Comparison of ENCODE assay signal across 8 mouse cellular contexts in genomic region chr5:24674238-24674637, GRCm38 (mm10). TPM values are rescaled to one million over a fixed set of nuclear protein-coding genes. Genes with fewer than 3 reads are reported as not detected.
DNase-seq lines count a peak whose midpoint lies in the region; ATAC-seq and TF ChIP-seq lines count a peak whose summit lies in the region.

No protein-coding gene starts in this region.

- H3K79me3 ChIP-seq in C2C12 (ENCODE audit: low read depth), result no peaks in the 10 kb centered on the region

- no peaks in the 10 kb centered on the region for H3K36me3 ChIP-seq in C2C12 (ENCODE audit: control insufficient read depth, insufficient read depth)
- no peaks in the 10 kb centered on the region for H3K36me3 ChIP-seq in embryonic facial prominence, embryonic 11.5 days (replicated peaks; ENCODE audit: control insufficient read depth, insufficient read depth, low read depth, low read length)
- no peaks in the 10 kb centered on the region for H3K36me3 ChIP-seq in kidney, postnatal 0 days (ENCODE audit: insufficient read depth, low read length)
- H3K36me3 ChIP-seq in liver, embryonic 13.5 days, result no peaks in the 10 kb centered on the region
- no peaks in the 10 kb centered on the region for H3K36me3 ChIP-seq in neural tube, embryonic 13.5 days

- 37% methylated on average over 4 of the region's 4 CpGs for WGBS in embryonic facial prominence, embryonic 11.5 days
- WGBS in kidney, postnatal 0 days, result 24% methylated on average over 4 of the region's 4 CpGs
- 8% methylated on average over 4 of the region's 4 CpGs for WGBS in liver, embryonic 13.5 days (ENCODE audit: insufficient replicate concordance)
- WGBS in neural tube, embryonic 13.5 days, result 34% methylated on average over 4 of the region's 4 CpGs

- H3K9ac ChIP-seq in embryonic facial prominence, embryonic 11.5 days (replicated peaks; ENCODE audit: low read length), result no peak overlapping the region
- H3K9ac ChIP-seq in kidney, postnatal 0 days (ENCODE audit: low read depth, low read length), result no peak overlapping the region
- H3K9ac ChIP-seq in liver, embryonic 13.5 days, result no peak overlapping the region
- no peak overlapping the region for H3K9ac ChIP-seq in neural tube, embryonic 13.5 days

- peak; percentile 47 for TF ChIP-seq CTCF in C2C12 (IDR thresholded peaks at IDR 0.05; ENCODE audit: control insufficient read depth, insufficient read depth, insufficient read length)
- TF ChIP-seq CTCF in kidney, postnatal 0 days (IDR thresholded peaks at IDR 0.05; ENCODE audit: low read depth), result peak; percentile 94

- no peaks in the 10 kb centered on the region for H3K79me2 ChIP-seq in C2C12 (ENCODE audit: control insufficient read depth, insufficient read depth)

- no peak overlapping the region for H3ac ChIP-seq in C2C12 (ENCODE audit: control insufficient read depth, insufficient read length, low read depth)

- H3K4me3 ChIP-seq in C2C12 (ENCODE audit: insufficient read depth, poor library complexity, severe bottlenecking), result no peak overlapping the region
- no peak overlapping the region for H3K4me3 ChIP-seq in embryonic facial prominence, embryonic 11.5 days (ENCODE audit: low read depth, low read length)
- no peak overlapping the region for H3K4me3 ChIP-seq in kidney, postnatal 0 days (replicated peaks; ENCODE audit: low read depth, low read length)
- no peak overlapping the region for H3K4me3 ChIP-seq in liver, embryonic 13.5 days (replicated peaks)
- H3K4me3 ChIP-seq in neural tube, embryonic 13.5 days, result no peak overlapping the region

- H3K4me2 ChIP-seq in embryonic facial prominence, embryonic 11.5 days (ENCODE audit: low read depth, low read length), result no peak overlapping the region
- H3K4me2 ChIP-seq in kidney, postnatal 0 days (ENCODE audit: low read length), result no peak overlapping the region
- no peak overlapping the region for H3K4me2 ChIP-seq in liver, embryonic 13.5 days
- no peak overlapping the region for H3K4me2 ChIP-seq in neural tube, embryonic 13.5 days

- no peaks in the 10 kb centered on the region for H3K27me3 ChIP-seq in C2C12 (ENCODE audit: control insufficient read depth, insufficient read depth, insufficient read length)
- no peaks in the 10 kb centered on the region for H3K27me3 ChIP-seq in embryonic facial prominence, embryonic 11.5 days (ENCODE audit: control insufficient read depth, insufficient read depth, low read length)
- no peaks in the 10 kb centered on the region for H3K27me3 ChIP-seq in kidney, postnatal 0 days (ENCODE audit: insufficient read depth, low read length)
- H3K27me3 ChIP-seq in liver, embryonic 13.5 days, result peaks cover 4% of the 10 kb centered on the region
- H3K27me3 ChIP-seq in neural tube, embryonic 13.5 days, result no peaks in the 10 kb centered on the region

- no peak overlapping the region for H3K27ac ChIP-seq in embryonic facial prominence, embryonic 11.5 days (replicated peaks; ENCODE audit: low read depth, low read length)
- H3K27ac ChIP-seq in kidney, postnatal 0 days, result no peak overlapping the region
- no peak overlapping the region for H3K27ac ChIP-seq in liver, embryonic 13.5 days
- no peak overlapping the region for H3K27ac ChIP-seq in neural tube, embryonic 13.5 days (replicated peaks)

- H3K4me1 ChIP-seq in embryonic facial prominence, embryonic 11.5 days (ENCODE audit: control insufficient read depth, insufficient read depth, low read length), result no peaks in the 10 kb centered on the region
- no peaks in the 10 kb centered on the region for H3K4me1 ChIP-seq in kidney, postnatal 0 days (replicated peaks; ENCODE audit: insufficient read depth, low read length)
- H3K4me1 ChIP-seq in liver, embryonic 13.5 days (replicated peaks), result no peaks in the 10 kb centered on the region
- H3K4me1 ChIP-seq in neural tube, embryonic 13.5 days (replicated peaks), result no peaks in the 10 kb centered on the region

- ATAC-seq in embryonic facial prominence, embryonic 11.5 days (replicated peaks; ENCODE audit: insufficient number of reproducible peaks, low FRiP score, low TSS enrichment, low read depth), result peak; percentile 56
- ATAC-seq in kidney, postnatal 0 days (replicated peaks; ENCODE audit: low FRiP score, low read depth), result no peak
- ATAC-seq in liver, embryonic 13.5 days (ENCODE audit: low read depth), result no peak
- peak; percentile 69; the same call in 1 of the 2 replicates for ATAC-seq in neural tube, embryonic 13.5 days (ENCODE audit: low read depth)

- no peaks in the 10 kb centered on the region for H3K9me3 ChIP-seq in embryonic facial prominence, embryonic 11.5 days (replicated peaks; ENCODE audit: control insufficient read depth, low read length)
- H3K9me3 ChIP-seq in kidney, postnatal 0 days (replicated peaks; ENCODE audit: low read length), result no peaks in the 10 kb centered on the region; the same call in 1 of the 2 replicates
- no peaks in the 10 kb centered on the region for H3K9me3 ChIP-seq in liver, embryonic 13.5 days (replicated peaks)
- H3K9me3 ChIP-seq in neural tube, embryonic 13.5 days, result 0 out of 2 replicates have a peak, but pooled peaks cover 1% of the 10 kb centered on the region

- DNase-seq in adrenal gland, postnatal 14 days, result peak; percentile 85
- DNase-seq in embryonic facial prominence, embryonic 11.5 days (ENCODE audit: low spot score), result peak; percentile 81
- peak; percentile 83 for DNase-seq in heart, adult 8-10 months (ENCODE audit: low spot score)
- DNase-seq in kidney, postnatal 0 days (ENCODE audit: low spot score), result peak; percentile 81
- DNase-seq in liver, embryonic 13.5 days, result peak; percentile 59
- DNase-seq in testis, postnatal 10 days (ENCODE audit: low spot score), result peak; percentile 88

TF ChIP-seq in C2C12, 6 proteins besides CTCF, POLR2A, EP300 and RAD21:
- TF ChIP-seq FOSL1 (IDR thresholded peaks at IDR 0.05; ENCODE audit: insufficient read depth, low read length, poor library complexity, severe bottlenecking), result no peak
- TF ChIP-seq MYOG (IDR thresholded peaks at IDR 0.05; ENCODE audit: control insufficient read depth, extremely low read depth, insufficient read length), result no peak
- no peak for TF ChIP-seq MAX (IDR thresholded peaks at IDR 0.05)
- no peak for TF ChIP-seq CEBPB (IDR thresholded peaks at IDR 0.05; ENCODE audit: low read depth)
- TF ChIP-seq USF1 (IDR thresholded peaks at IDR 0.05; ENCODE audit: low read depth), result no peak
- TF ChIP-seq MYOD1 (IDR thresholded peaks at IDR 0.05; ENCODE audit: control insufficient read depth, insufficient read length, low read depth), result no peak

RNA-seq across cellular contexts. Expression of gene Nub1, which starts 11.1 kb away (rescaled TPM):
- polyA plus RNA-seq in C2C12 (2012; fragmentation: generic; extraction: Trizol), result 18.6 TPM
- 45.4 and 50.7 TPM in 2 replicates for total RNA-seq in adrenal gland, postnatal 14 days (2021)
- 37.3 and 38.6 TPM in 2 replicates for polyA plus RNA-seq in embryonic facial prominence, embryonic 11.5 days (2014; fragmentation: Nextera tagmentation; extraction: Ambion mirVana)
- total RNA-seq in heart, adult 8-10 months (2022), result 10 to 100 TPM; 33.1 to 45.6 (median 36.7) TPM
- polyA plus RNA-seq in kidney, postnatal 0 days (2015; fragmentation: Nextera tagmentation; extraction: Ambion mirVana), result 35.2 and 35.3 TPM in 2 replicates
- 12.3 and 15.7 TPM in 2 replicates for polyA plus RNA-seq in liver, embryonic 13.5 days (2015; fragmentation: Nextera tagmentation; extraction: Ambion mirVana)
- polyA plus RNA-seq in neural tube, embryonic 13.5 days (2015; fragmentation: Nextera tagmentation; extraction: Ambion mirVana), result 49.9 TPM in 2 replicates

RNA-seq across cellular contexts. Expression of gene Smarcd3, which starts 50.0 kb away (rescaled TPM):
- 87.6 TPM for polyA plus RNA-seq in C2C12 (2012; fragmentation: generic; extraction: Trizol)
- 15.5 and 24.3 TPM in 2 replicates for total RNA-seq in adrenal gland, postnatal 14 days (2021)
- polyA plus RNA-seq in embryonic facial prominence, embryonic 11.5 days (2014; fragmentation: Nextera tagmentation; extraction: Ambion mirVana), result 46.2 and 47.1 TPM in 2 replicates
- total RNA-seq in heart, adult 8-10 months (2022), result 10 to 100 TPM; 56.8 to 62.6 (median 60.6) TPM
- 16.4 and 19.7 TPM in 2 replicates for polyA plus RNA-seq in kidney, postnatal 0 days (2015; fragmentation: Nextera tagmentation; extraction: Ambion mirVana)
- polyA plus RNA-seq in liver, embryonic 13.5 days (2015; fragmentation: Nextera tagmentation; extraction: Ambion mirVana), result 1.9 and 2.2 TPM in 2 replicates
- 91.1 and 99.2 TPM in 2 replicates for polyA plus RNA-seq in neural tube, embryonic 13.5 days (2015; fragmentation: Nextera tagmentation; extraction: Ambion mirVana)

RNA-seq across cellular contexts. Expression of gene Wdr86, which starts 56.3 kb away (rescaled TPM):
- not detected for polyA plus RNA-seq in C2C12 (2012; fragmentation: generic; extraction: Trizol)
- 1.9 and 2.6 TPM in 2 replicates for total RNA-seq in adrenal gland, postnatal 14 days (2021)
- 53.8 and 57.5 TPM in 2 replicates for polyA plus RNA-seq in embryonic facial prominence, embryonic 11.5 days (2014; fragmentation: Nextera tagmentation; extraction: Ambion mirVana)
- 1 to 10 TPM in 1 of 4 experiments, under 1 TPM in 3; 0.16 to 1.2 (median 0.60) TPM for total RNA-seq in heart, adult 8-10 months (2022)
- polyA plus RNA-seq in kidney, postnatal 0 days (2015; fragmentation: Nextera tagmentation; extraction: Ambion mirVana), result 21.3 and 21.9 TPM in 2 replicates
- polyA plus RNA-seq in liver, embryonic 13.5 days (2015; fragmentation: Nextera tagmentation; extraction: Ambion mirVana), result 1.5 and 2.0 TPM in 2 replicates
- polyA plus RNA-seq in neural tube, embryonic 13.5 days (2015; fragmentation: Nextera tagmentation; extraction: Ambion mirVana), result 5.8 and 7.6 TPM in 2 replicates

Comparison
In these comparisons a context has a peak if more than half of its experiments do, and no peak if none do; other contexts are left out.
1. ATAC-seq: peak in embryonic facial prominence, embryonic 11.5 days (single experiment) and neural tube, embryonic 13.5 days (single experiment); none in kidney, postnatal 0 days (single experiment) and liver, embryonic 13.5 days (single experiment).
2. Peak in every context shown above with its lines, with median percentiles within 50 percentile points of each other: DNase-seq.